Mouse (Mus musculus): Measurements from ENCODE around the gene Cpsf3.

- no peak for TF ChIP-seq CTCF (IDR thresholded peaks at IDR 0.05; ENCODE audit: low read depth)
- no peak for TF ChIP-seq EP300 (IDR thresholded peaks at IDR 0.05; ENCODE audit: low read depth)
Measured at GRCm38 (mm10) chr12:21247711-21248392, 37.3 kb upstream of the Cpsf3 start.
